8 mouse cellular contexts compared by ENCODE assay signal in genomic region chr14:79299796-79300195, GRCm38 (mm10). TPM values are rescaled to one million over a fixed set of nuclear protein-coding genes. Genes with fewer than 3 reads are reported as not detected.
DNase-seq lines count a peak whose midpoint lies in the region; ATAC-seq and TF ChIP-seq lines count a peak whose summit lies in the region.

No protein-coding gene starts in this region.

- 0 out of 2 replicates have a peak overlapping the region, but pooled peaks have one; percentile 73 for H3K4me2 ChIP-seq in CH12.LX (ENCODE audit: insufficient read depth, low read depth, poor library complexity, severe bottlenecking)
- H3K4me2 ChIP-seq in midbrain, embryonic 13.5 days (replicated peaks) = peak overlapping the region; percentile 99

- TF ChIP-seq CTCF in CH12.LX (conservative IDR thresholded peaks at IDR 0.05 in 1 of 2, IDR thresholded peaks at IDR 0.05 in 1 of 2; ENCODE audit: low read depth in 2 of 2, low read length in 2 of 2) = no peak

- no peak for TF ChIP-seq RAD21 in CH12.LX (IDR thresholded peaks at IDR 0.05; ENCODE audit: low read depth, low read length)

- H3K79me2 ChIP-seq in CH12.LX (replicated peaks; ENCODE audit: control insufficient read depth, extremely low read depth, insufficient read depth, poor library complexity, severe bottlenecking) = no peaks in the 10 kb centered on the region

- H3K36me3 ChIP-seq in CH12.LX (replicated peaks in 1 of 2; ENCODE audit: control insufficient read depth in 1 of 2, insufficient read depth in 1 of 2, low read length in 1 of 2) = no peaks in the 10 kb centered on the region
- peaks cover 24% of the 10 kb centered on the region for H3K36me3 ChIP-seq in forebrain, embryonic 10.5 days (replicated peaks)
- no peaks in the 10 kb centered on the region for H3K36me3 ChIP-seq in limb, embryonic 10.5 days
- H3K36me3 ChIP-seq in midbrain, embryonic 13.5 days = no peaks in the 10 kb centered on the region

- dilution Hi-C loops in CH12.LX (cut with MboI; ENCODE audit: extremely low pct_ligation_motif_present, extremely low pct_unique_long_range_greater_than_20kb, low sequenced_read_pairs) = no loop called here

- H3K27me3 ChIP-seq in CH12.LX (replicated peaks) = peaks cover 17% of the 10 kb centered on the region
- peaks cover 60% of the 10 kb centered on the region for H3K27me3 ChIP-seq in forebrain, embryonic 10.5 days (ENCODE audit: poor library complexity, severe bottlenecking)
- peaks cover 57% of the 10 kb centered on the region for H3K27me3 ChIP-seq in limb, embryonic 10.5 days (ENCODE audit: low read depth, poor library complexity, severe bottlenecking)
- H3K27me3 ChIP-seq in midbrain, embryonic 13.5 days = peaks cover 50% of the 10 kb centered on the region

- no peak overlapping the region for H3K9ac ChIP-seq in CH12.LX (ENCODE audit: insufficient read depth, low read depth)
- H3K9ac ChIP-seq in midbrain, embryonic 13.5 days (replicated peaks) = no peak overlapping the region

- no peak overlapping the region for H3K27ac ChIP-seq in CH12.LX (ENCODE audit: insufficient read depth, low read depth)
- peak overlapping the region; percentile 85; the same call in 1 of the 2 replicates for H3K27ac ChIP-seq in forebrain, embryonic 10.5 days
- no peak overlapping the region for H3K27ac ChIP-seq in limb, embryonic 10.5 days
- H3K27ac ChIP-seq in midbrain, embryonic 13.5 days = no peak overlapping the region

- in situ Hi-C loops in CH12.LX (cut with MboI; ENCODE audit: low pct_ligation_motif_present, low pct_unique_long_range_greater_than_20kb, low sequenced_read_pairs) = loop anchor here (5.0 to 10.0 kb wide), 2 partner anchors 32 to 175 kb away; no protein-coding TSS in a partner anchor

- H3K4me1 ChIP-seq in CH12.LX (ENCODE audit: control insufficient read depth in 1 of 2, insufficient read depth in 2 of 2) = peaks cover 10 to 43% of the 10 kb centered on the region in 2 experiments
- peaks cover 70% of the 10 kb centered on the region for H3K4me1 ChIP-seq in forebrain, embryonic 10.5 days
- H3K4me1 ChIP-seq in limb, embryonic 10.5 days = peaks cover 52% of the 10 kb centered on the region
- peaks cover 29% of the 10 kb centered on the region for H3K4me1 ChIP-seq in midbrain, embryonic 13.5 days (replicated peaks)

- TF ChIP-seq EP300 in CH12.LX (IDR thresholded peaks at IDR 0.05; ENCODE audit: low read length) = no peak

- TF ChIP-seq POLR2A in CH12.LX (IDR thresholded peaks at IDR 0.05; ENCODE audit: low read depth, low read length) = no peak

- 21% methylated on average over 6 of the region's 6 CpGs for WGBS in forebrain, embryonic 10.5 days
- WGBS in limb, embryonic 10.5 days = 15% methylated on average over 6 of the region's 6 CpGs
- 28% methylated on average over 6 of the region's 6 CpGs for WGBS in midbrain, embryonic 13.5 days

- no peak for ATAC-seq in midbrain, embryonic 13.5 days

- H3K4me3 ChIP-seq in CH12.LX (replicated peaks in 1 of 3; ENCODE audit: low read depth in 2 of 3, low read length in 2 of 3, poor library complexity in 1 of 3) = no peak overlapping the region
- peak overlapping the region; percentile 67 for H3K4me3 ChIP-seq in forebrain, embryonic 10.5 days
- peak overlapping the region; percentile 61; the same call in 1 of the 2 replicates for H3K4me3 ChIP-seq in limb, embryonic 10.5 days
- H3K4me3 ChIP-seq in midbrain, embryonic 13.5 days (replicated peaks) = peak overlapping the region; percentile 57

- peak; percentile 36 for DNase-seq in embryo, embryonic 10 days (ENCODE audit: low spot score)
- no peak for DNase-seq in embryo, embryonic 9.5 days (ENCODE audit: extremely low spot score)
- no peak for DNase-seq in CH12.LX (ENCODE audit: extremely low read depth)
- peak; percentile 20 for DNase-seq in forebrain, embryonic 10.5 days (ENCODE audit: extremely low spot score, low spot score)
- DNase-seq in limb, embryonic 10.5 days (ENCODE audit: low spot score) = no peak
- no peak for DNase-seq in ovary, adult 18-20 months (ENCODE audit: low spot score)
- DNase-seq in spleen, postnatal 14 days (ENCODE audit: low spot score in 2 of 2) = no peak

- peaks cover 3% of the 10 kb centered on the region for H3K9me3 ChIP-seq in CH12.LX (replicated peaks; ENCODE audit: low read length)
- H3K9me3 ChIP-seq in forebrain, embryonic 10.5 days = no peaks in the 10 kb centered on the region
- H3K9me3 ChIP-seq in limb, embryonic 10.5 days (replicated peaks) = no peaks in the 10 kb centered on the region
- H3K9me3 ChIP-seq in midbrain, embryonic 13.5 days = no peaks in the 10 kb centered on the region

TF ChIP-seq in CH12.LX, 34 proteins besides CTCF, POLR2A, EP300 and RAD21:
- TF ChIP-seq UBTF (IDR thresholded peaks at IDR 0.05; ENCODE audit: low read depth, low read length) (no peak), MEF2A (IDR thresholded peaks at IDR 0.05; ENCODE audit: borderline replicate concordance, low read depth, low read length) (peak; percentile 22; the same call in 1 of the 2 replicates)

RNA-seq across cellular contexts. Expression of gene Rgcc, which starts 1.6 kb away (rescaled TPM):
- total RNA-seq in CH12.LX (2012; rRNA removed) (1.6 and 2.2 TPM in 2 replicates), CH12.LX (2014; rRNA removed) (3.3 and 5.2 TPM in 2 replicates)
- 1.2 and 2.3 TPM in 2 replicates for polyA plus RNA-seq in CH12.LX (2012; ENCODE audit: insufficient read length, low read depth)
- polyA plus RNA-seq in forebrain, embryonic 10.5 days (2016; fragmentation: Nextera tagmentation; extraction: Ambion mirVana) = 52.1 and 60.1 TPM in 2 replicates
- polyA plus RNA-seq in limb, embryonic 10.5 days (2016; fragmentation: Nextera tagmentation; extraction: Ambion mirVana) = 9.5 and 14.8 TPM in 2 replicates
- polyA plus RNA-seq in midbrain, embryonic 13.5 days (2015; fragmentation: Nextera tagmentation; extraction: Ambion mirVana) = 10.4 and 13.7 TPM in 2 replicates

RNA-seq across cellular contexts. Expression of gene Zfp957, which starts 52.6 kb away (rescaled TPM):
- total RNA-seq in CH12.LX (2012; rRNA removed) (not detected in 2 replicates), CH12.LX (2014; rRNA removed) (not detected in 2 replicates)
- polyA plus RNA-seq in CH12.LX (2012; ENCODE audit: insufficient read length, low read depth) = not detected in 2 replicates
- polyA plus RNA-seq in forebrain, embryonic 10.5 days (2016; fragmentation: Nextera tagmentation; extraction: Ambion mirVana) = not detected in 2 replicates
- polyA plus RNA-seq in limb, embryonic 10.5 days (2016; fragmentation: Nextera tagmentation; extraction: Ambion mirVana) = not detected in 2 replicates
- polyA plus RNA-seq in midbrain, embryonic 13.5 days (2015; fragmentation: Nextera tagmentation; extraction: Ambion mirVana) = not detected in 2 replicates

Comparison
In these comparisons a context has a peak if more than half of its experiments do, and no peak if none do; other contexts are left out.
1. DNase-seq: peak in embryo, embryonic 10 days (single experiment) and forebrain, embryonic 10.5 days (single experiment); none in embryo, embryonic 9.5 days (single experiment), CH12.LX (single experiment), limb, embryonic 10.5 days (single experiment), ovary, adult 18-20 months (single experiment) and spleen, postnatal 14 days (0 of 2).
2. H3K4me3 ChIP-seq: peak in forebrain, embryonic 10.5 days (single experiment), limb, embryonic 10.5 days (single experiment) and midbrain, embryonic 13.5 days (single experiment); none in CH12.LX (0 of 3).